Mouse (Mus musculus) brain, embryonic 14.5 days (tissue): Measurements from ENCODE around the gene Gm10037.

Experiments
- CTCF ChIP-seq: fragments of 200-500 bp; IDR thresholded peaks from 2 replicates; pipeline ENCODE4 v1.5.1; 2012; ENCODE audit warnings: inconsistent platforms, mild to moderate bottlenecking, moderate library complexity, borderline replicate concordance; ENCODE audit not compliant: insufficient read depth, insufficient read length; ENCODE audit errors: extremely low read depth
- POLR2A ChIP-seq: fragments of 200-500 bp; IDR thresholded peaks from 2 replicates; pipeline ENCODE4 v1.6.1; 2012; ENCODE audit warnings: mild to moderate bottlenecking, inconsistent platforms, borderline replicate concordance; ENCODE audit not compliant: poor library complexity, insufficient read depth, insufficient read length, severe bottlenecking; ENCODE audit errors: extremely low read depth

- TF ChIP-seq CTCF (no peak), POLR2A (no peak)
Observed at GRCm38 (mm10) chr13:67853130-67853529, 22.2 kb downstream of the Gm10037 start.
